Mouse (Mus musculus) hindbrain, embryonic 12.5 days (tissue): ENCODE results near the gene Terb1. TPM values are rescaled to one million over a fixed set of nuclear protein-coding genes. Genes with fewer than 3 reads are reported as not detected.

ENCODE experiments used
- ATAC-seq: fragments of 200-750 bp; cut with Nextera tagmentation; 2 replicates; pipeline ENCODE4 v1.8.0; 2017; ENCODE audit warnings: moderate TSS enrichment; ENCODE audit not compliant: low FRiP score
- H3K27ac ChIP-seq: fragments of 300-500 bp; sonication (generic); 2 replicates; pipeline ENCODE4 v1.5.1; 2016; ENCODE audit warnings: mild to moderate bottlenecking
- H3K27me3 ChIP-seq: fragments of 300-500 bp; sonication (generic); 2 replicates; pipeline ENCODE4 v1.6.1; 2016; ENCODE audit warnings: mild to moderate bottlenecking
- H3K36me3 ChIP-seq: fragments of 300-500 bp; sonication (generic); 2 replicates; pipeline ENCODE4 v1.6.1; 2016; ENCODE audit warnings: mild to moderate bottlenecking
- H3K4me1 ChIP-seq: fragments of 300-500 bp; sonication (generic); 2 replicates; pipeline ENCODE4 v1.6.1; 2016
- H3K4me2 ChIP-seq: fragments of 300-500 bp; sonication (generic); replicated peaks from 2 replicates; pipeline ENCODE4 v1.6.1; 2016; ENCODE audit warnings: mild to moderate bottlenecking
- H3K4me3 ChIP-seq: fragments of 300-500 bp; sonication (generic); 2 replicates; pipeline ENCODE4 v1.5.1; 2016; ENCODE audit warnings: mild to moderate bottlenecking
- H3K9ac ChIP-seq: fragments of 300-500 bp; sonication (generic); 2 replicates; pipeline ENCODE4 v1.6.1; 2016; ENCODE audit warnings: mild to moderate bottlenecking, moderate library complexity
- H3K9me3 ChIP-seq: fragments of 300-500 bp; sonication (generic); replicated peaks from 2 replicates; pipeline ENCODE4 v1.6.1; 2016; ENCODE audit warnings: mild to moderate bottlenecking
- WGBS: fragments of 180-500 bp; shearing (Covaris S2); methylation state at CpG from one replicate; pipeline ENCODE4 v1.1.7; 2016; 5-methylcytosine and 5-hydroxymethylcytosine counted together
- polyA plus RNA-seq: library from polyadenylated mRNA; unstranded; fragments of >200 nt; fragmentation: Nextera tagmentation; extraction: Ambion mirVana; gene quantifications from 2 replicates; pipeline ENCODE4 v1.2.1, GENCODE M21; 2016

The Terb1 gene
- polyA plus RNA-seq, 1 experiment from 2014 or later = 0.34 TPM

- 65% methylated on average over 7 of the region's 7 CpGs for WGBS
- peak; percentile 36 for ATAC-seq
Measured at GRCm38 (mm10) chr8:104443125-104443679, 66.5 kb downstream of the Terb1 start.

GRCm38 (mm10) chr8:104442299-104443124 lies 67.2 kb downstream of the Terb1 start, which contains the start of gene Dync1li2:
Gene Dync1li2, minus strand, starts transcription at chr8:104443047.
- peaks cover 29% of the 10 kb centered on the region for H3K36me3 ChIP-seq
- WGBS = under 1% methylated on average over 75 of the region's 75 CpGs
- H3K27ac ChIP-seq = peak within 1 kb of the TSS; percentile 92
- H3K4me2 ChIP-seq = peak within 1 kb of the TSS; percentile 81
- H3K9ac ChIP-seq = peak within 1 kb of the TSS; percentile 95
- peak; percentile 90 for ATAC-seq
- H3K27me3 ChIP-seq = no peaks in the 10 kb centered on the region
- H3K4me1 ChIP-seq = peaks cover 16% of the 10 kb centered on the region
- no peaks in the 10 kb centered on the region for H3K9me3 ChIP-seq
- H3K4me3 ChIP-seq = peak within 1 kb of the TSS; percentile 91

More at GRCm38 (mm10) chr8:104443125-104443679, 66.5 kb downstream of the Terb1 start:
- Histone ChIP-seq H3K4me1 (peaks cover 16% of the 10 kb centered on the region), H3K36me3 (peaks cover 24% of the 10 kb centered on the region), H3K9me3 (no peaks in the 10 kb centered on the region), H3K4me3 (peak overlapping the region; percentile 91), H3K27ac (peak overlapping the region; percentile 92; the same call in 1 of the 2 replicates), H3K4me2 (0 out of 2 replicates have a peak overlapping the region, but pooled peaks have one; percentile 6), H3K9ac (no peak overlapping the region), H3K27me3 (no peaks in the 10 kb centered on the region)

GRCm38 (mm10) chr8:104441613-104442012 lies 68.1 kb downstream of the Terb1 start:
- 65% methylated on average over 7 of the region's 7 CpGs for WGBS
- Histone ChIP-seq H3K9me3 (no peaks in the 10 kb centered on the region), H3K9ac (peak overlapping the region; percentile 95), H3K4me1 (peaks cover 16% of the 10 kb centered on the region), H3K36me3 (peaks cover 38% of the 10 kb centered on the region), H3K27ac (no peak overlapping the region), H3K4me2 (peak overlapping the region; percentile 81), H3K4me3 (peak overlapping the region; percentile 91), H3K27me3 (no peaks in the 10 kb centered on the region)
- no peak for ATAC-seq

GRCm38 (mm10) chr8:104439461-104439860 lies 70.2 kb downstream of the Terb1 start:
- Histone ChIP-seq H3K4me1 (peaks cover 23% of the 10 kb centered on the region), H3K4me3 (no peak overlapping the region), H3K4me2 (no peak overlapping the region), H3K27ac (no peak overlapping the region), H3K36me3 (peaks cover 57% of the 10 kb centered on the region), H3K27me3 (no peaks in the 10 kb centered on the region), H3K9ac (no peak overlapping the region), H3K9me3 (no peaks in the 10 kb centered on the region)
- ATAC-seq = no peak
- WGBS = 98% methylated on average over 8 of the region's 8 CpGs

GRCm38 (mm10) chr8:104437494-104438135 lies 72.1 kb downstream of the Terb1 start:
- H3K9ac ChIP-seq = no peak overlapping the region
- H3K9me3 ChIP-seq = no peaks in the 10 kb centered on the region
- H3K27ac ChIP-seq = no peak overlapping the region
- 91% methylated on average over 13 of the region's 13 CpGs for WGBS
- H3K36me3 ChIP-seq = peaks cover 74% of the 10 kb centered on the region
- H3K27me3 ChIP-seq = no peaks in the 10 kb centered on the region
- H3K4me1 ChIP-seq = peaks cover 23% of the 10 kb centered on the region
- H3K4me2 ChIP-seq = no peak overlapping the region
- ATAC-seq = no peak
- H3K4me3 ChIP-seq = no peak overlapping the region

- no peaks in the 10 kb centered on the region for H3K9me3 ChIP-seq
Measured at GRCm38 (mm10) chr8:104436591-104436990, 73.1 kb downstream of the Terb1 start.

GRCm38 (mm10) chr8:104436038-104436437 lies 73.7 kb downstream of the Terb1 start:
- H3K27ac ChIP-seq = peak overlapping the region; percentile 9; the same call in 1 of the 2 replicates
- ATAC-seq = peak; percentile 97
- peaks cover 90% of the 10 kb centered on the region for H3K36me3 ChIP-seq
- H3K9ac ChIP-seq = no peak overlapping the region
- H3K4me1 ChIP-seq = peaks cover 13% of the 10 kb centered on the region
- no peak overlapping the region for H3K4me3 ChIP-seq
- 56% methylated on average over 12 of the region's 12 CpGs for WGBS
- no peaks in the 10 kb centered on the region for H3K9me3 ChIP-seq
- H3K27me3 ChIP-seq = no peaks in the 10 kb centered on the region
- H3K4me2 ChIP-seq = no peak overlapping the region; the same call in 1 of the 2 replicates

More at GRCm38 (mm10) chr8:104436591-104436990, 73.1 kb downstream of the Terb1 start:
- peaks cover 84% of the 10 kb centered on the region for H3K36me3 ChIP-seq
- H3K4me3 ChIP-seq = no peak overlapping the region
- H3K4me2 ChIP-seq = no peak overlapping the region
- no peaks in the 10 kb centered on the region for H3K27me3 ChIP-seq
- no peak overlapping the region; the same call in 1 of the 2 replicates for H3K27ac ChIP-seq
- no peak overlapping the region for H3K9ac ChIP-seq
- no peak for ATAC-seq
- H3K4me1 ChIP-seq = peaks cover 19% of the 10 kb centered on the region
- WGBS = 92% methylated on average over 4 of the region's 4 CpGs

GRCm38 (mm10) chr8:104434826-104435354 lies 74.8 kb downstream of the Terb1 start:
- H3K27ac ChIP-seq = no peak overlapping the region
- no peak overlapping the region for H3K4me2 ChIP-seq
- H3K4me1 ChIP-seq = peaks cover 7% of the 10 kb centered on the region
- no peak overlapping the region for H3K4me3 ChIP-seq
- 88% methylated on average over 18 of the region's 18 CpGs for WGBS
- no peak for ATAC-seq
- H3K27me3 ChIP-seq = no peaks in the 10 kb centered on the region
- H3K36me3 ChIP-seq = peaks cover 94% of the 10 kb centered on the region
- no peaks in the 10 kb centered on the region for H3K9me3 ChIP-seq
- H3K9ac ChIP-seq = no peak overlapping the region

GRCm38 (mm10) chr8:104434275-104434674 lies 75.4 kb downstream of the Terb1 start:
- H3K4me3 ChIP-seq = no peak overlapping the region
- H3K27me3 ChIP-seq = no peaks in the 10 kb centered on the region
- H3K36me3 ChIP-seq = peaks cover 94% of the 10 kb centered on the region
- H3K4me1 ChIP-seq = peaks cover 7% of the 10 kb centered on the region
- no peak overlapping the region for H3K9ac ChIP-seq
- no peak overlapping the region for H3K27ac ChIP-seq
- no peak overlapping the region for H3K4me2 ChIP-seq
- 94% methylated on average over 4 of the region's 4 CpGs for WGBS
- H3K9me3 ChIP-seq = no peaks in the 10 kb centered on the region
- no peak for ATAC-seq

GRCm38 (mm10) chr8:104433191-104433842 lies 76.4 kb downstream of the Terb1 start:
- no peak overlapping the region for H3K4me3 ChIP-seq
- H3K4me2 ChIP-seq = no peak overlapping the region
- 94% methylated on average over 5 of the region's 5 CpGs for WGBS

GRCm38 (mm10) chr8:104432656-104433055 lies 77.1 kb downstream of the Terb1 start:
- Histone ChIP-seq H3K27ac (no peak overlapping the region), H3K4me3 (no peak overlapping the region), H3K9ac (no peak overlapping the region), H3K27me3 (no peaks in the 10 kb centered on the region), H3K4me1 (peaks cover 7% of the 10 kb centered on the region), H3K4me2 (no peak overlapping the region), H3K9me3 (no peaks in the 10 kb centered on the region), H3K36me3 (peaks cover 96% of the 10 kb centered on the region)
- WGBS = 95% methylated on average over 6 of the region's 6 CpGs
- no peak for ATAC-seq

More at GRCm38 (mm10) chr8:104433191-104433842, 76.4 kb downstream of the Terb1 start:
- Histone ChIP-seq H3K27me3 (no peaks in the 10 kb centered on the region), H3K27ac (no peak overlapping the region), H3K36me3 (peaks cover 94% of the 10 kb centered on the region), H3K9ac (no peak overlapping the region), H3K4me1 (peaks cover 7% of the 10 kb centered on the region), H3K9me3 (no peaks in the 10 kb centered on the region)
- no peak for ATAC-seq
